Mouse (Mus musculus) olfactory bulb, adult 2 months (tissue): ENCODE measurements around the gene Pgm3.

Experiments used
- CTCF ChIP-seq: fragments of 200-500 bp; IDR thresholded peaks from 2 replicates; pipeline ENCODE4 v1.5.1; 2012; ENCODE audit warnings: low read depth, mild to moderate bottlenecking, low read length, moderate library complexity; ENCODE audit not compliant: insufficient read depth
- POLR2A ChIP-seq: fragments of 200-500 bp; IDR thresholded peaks from 2 replicates; pipeline ENCODE4 v1.6.1; 2012; ENCODE audit warnings: mild to moderate bottlenecking, low read depth, low read length, moderate library complexity; ENCODE audit not compliant: insufficient read depth

- no peak for TF ChIP-seq POLR2A
- no peak for TF ChIP-seq CTCF
Measured at GRCm38 (mm10) chr9:86514798-86515197, 56.8 kb downstream of the Pgm3 start.
